Mouse (Mus musculus) cerebellum, postnatal 14 days (tissue): ENCODE measurements at regions not wholly inside any gene's neighbourhood (a gene's known extent, or its start where the extent isn't known, plus 50 kb on each side); places are given as distances from the start of the nearest gene placed in this dataset.

ENCODE experiments used
- DNase-seq, 2 experiments: peaks; one replicate each; pipeline ENCODE4 v3.0.0; 2021; ENCODE audit warnings: mixed read lengths in 2 of 2

DNA sequence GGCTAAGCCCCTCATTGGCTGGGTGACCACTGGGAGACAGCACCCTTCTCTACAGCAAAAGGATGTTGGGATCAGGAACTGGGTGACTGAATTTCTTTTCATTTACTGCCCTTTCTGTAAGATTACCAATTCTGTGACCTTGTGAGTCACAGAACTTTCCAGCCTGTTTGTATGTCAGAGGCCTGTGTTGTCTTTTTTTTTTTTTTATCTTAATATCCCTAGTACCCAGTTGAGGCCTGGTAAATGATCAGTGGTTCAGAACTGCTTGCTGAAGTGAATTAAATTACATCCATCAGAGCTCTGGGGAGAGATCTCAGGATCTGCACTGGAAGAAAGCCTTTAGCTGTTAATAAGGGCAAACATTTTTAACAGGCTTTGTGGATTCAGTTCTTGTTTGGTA is 114.8 kb upstream of the Zfp648 start:
- no peak for DNase-seq

DNA sequence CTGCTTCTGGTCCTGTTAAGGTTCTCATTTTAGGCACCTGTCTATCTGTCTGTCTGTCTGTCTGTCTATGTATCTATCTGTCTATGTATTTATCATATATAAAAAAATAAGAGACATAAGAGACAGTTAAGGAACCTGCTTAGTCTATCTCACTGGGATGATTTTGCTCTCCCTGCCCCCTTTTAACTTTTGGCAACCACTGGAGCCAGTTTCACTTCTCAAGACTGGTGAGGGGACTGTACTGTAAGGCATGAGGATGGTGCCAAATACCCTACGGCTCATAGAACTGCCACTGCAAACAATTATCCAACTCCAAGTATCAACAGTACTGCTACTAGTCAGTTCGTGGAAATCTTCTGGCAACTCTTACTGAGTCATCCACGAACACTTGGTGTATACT is 111.2 kb upstream of the Zfp648 start:
- no peak for DNase-seq

DNA sequence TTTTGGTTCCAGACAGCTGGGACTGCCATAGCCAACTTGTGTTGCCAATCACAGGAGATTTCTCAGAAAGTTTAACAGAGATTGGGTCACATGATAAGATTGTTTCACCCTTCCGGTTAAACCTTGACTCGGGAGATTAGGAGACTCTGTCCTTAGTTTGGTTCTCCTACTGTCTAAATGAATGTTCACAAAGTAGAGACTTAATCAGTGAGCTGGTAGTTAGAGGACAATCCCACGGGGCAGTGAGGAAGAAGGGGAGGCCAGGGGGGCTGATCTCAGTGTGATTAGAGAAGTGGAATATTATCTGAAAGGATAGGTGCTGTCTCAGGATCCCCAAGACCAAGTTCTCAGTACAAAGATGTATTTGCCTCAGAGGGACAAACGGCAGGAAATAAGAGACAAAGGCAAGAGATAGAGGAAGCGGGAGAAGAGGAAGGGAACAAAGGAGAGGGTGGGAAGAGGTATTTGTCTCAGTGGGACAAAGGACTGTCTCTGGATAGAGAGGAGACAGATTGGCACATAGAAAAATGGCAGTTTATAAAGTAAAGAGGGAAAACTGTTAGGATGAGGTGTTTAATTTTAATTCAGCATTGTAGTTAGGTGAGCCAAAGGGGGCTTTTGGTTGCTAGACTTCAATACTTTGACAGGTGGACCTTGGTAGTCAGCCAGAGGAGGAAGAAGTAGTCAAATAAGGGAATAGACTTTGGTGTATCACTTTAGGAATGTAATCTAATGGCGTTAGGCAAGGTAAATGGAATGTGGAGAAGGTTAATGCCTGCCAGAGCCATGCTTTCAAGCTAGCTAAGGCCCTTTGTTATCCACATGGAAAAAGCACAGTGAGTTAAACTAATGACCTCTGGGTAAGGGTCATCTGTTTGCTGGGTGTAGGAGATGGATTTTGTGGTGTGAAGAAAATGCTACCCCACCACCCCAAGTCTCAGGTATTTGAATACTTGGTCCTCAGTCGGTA is 110.2 kb upstream of the Zfp648 start:
- no peak for DNase-seq

DNA sequence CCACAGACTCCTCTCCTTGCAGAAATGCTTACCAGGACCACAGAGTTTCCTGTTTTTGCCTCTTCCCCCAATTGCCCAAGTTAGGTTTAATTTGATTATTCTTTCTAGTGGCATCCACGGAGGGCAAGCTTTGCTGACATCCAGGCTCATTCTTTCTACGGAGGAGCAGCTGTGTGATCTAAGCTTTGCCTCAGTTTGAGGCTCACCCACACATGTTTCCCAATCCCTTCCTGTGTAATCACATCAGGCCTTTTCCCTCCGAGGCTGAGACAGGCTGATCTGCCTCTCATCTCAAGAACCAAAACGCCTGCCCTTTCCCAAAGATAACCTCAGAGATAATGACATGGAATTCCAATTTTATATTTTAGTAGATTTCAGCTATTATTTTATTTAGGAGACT is 107.4 kb upstream of the Zfp648 start:
- no peak for DNase-seq

DNA sequence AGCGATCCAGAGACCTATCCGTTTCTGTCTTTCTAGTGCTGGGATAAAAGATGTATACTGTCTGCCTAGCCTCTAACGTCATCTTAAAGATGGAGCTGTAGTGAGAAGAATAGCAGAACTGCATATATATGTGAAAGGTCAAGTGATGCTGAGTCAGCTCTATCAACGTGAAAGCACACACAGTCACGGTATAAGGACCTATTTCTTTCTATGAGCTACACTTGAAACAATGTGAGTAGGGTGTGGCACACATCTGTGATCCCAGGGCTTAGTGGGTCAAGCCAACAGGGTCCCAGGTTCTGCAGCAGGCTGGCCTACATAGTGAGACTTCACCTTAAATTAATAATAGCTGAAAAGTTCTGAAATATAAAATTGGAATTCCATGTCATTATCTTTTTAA is 106.6 kb upstream of the Zfp648 start:
- DNase-seq: no peak

DNA sequence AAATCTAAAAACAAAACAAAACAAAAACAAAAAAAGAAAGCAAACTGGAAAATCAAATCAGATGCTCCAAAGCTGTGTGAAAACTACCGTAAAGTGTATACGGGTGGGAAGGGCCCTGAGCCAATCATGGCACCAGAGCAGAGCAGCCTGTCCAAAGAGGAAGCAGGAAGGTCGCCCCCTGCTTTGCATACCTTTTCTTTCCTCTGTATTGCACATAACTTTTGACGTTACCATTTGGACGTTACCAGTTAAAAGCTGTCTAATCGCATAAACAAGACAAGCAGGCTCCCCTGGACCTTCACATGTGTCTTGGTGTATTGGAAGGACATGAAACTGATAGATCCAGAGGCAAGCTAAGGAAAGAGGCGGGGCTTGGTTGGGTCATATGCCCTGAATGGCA is 104.9 kb upstream of the Zfp648 start:
- no peak for DNase-seq

DNA sequence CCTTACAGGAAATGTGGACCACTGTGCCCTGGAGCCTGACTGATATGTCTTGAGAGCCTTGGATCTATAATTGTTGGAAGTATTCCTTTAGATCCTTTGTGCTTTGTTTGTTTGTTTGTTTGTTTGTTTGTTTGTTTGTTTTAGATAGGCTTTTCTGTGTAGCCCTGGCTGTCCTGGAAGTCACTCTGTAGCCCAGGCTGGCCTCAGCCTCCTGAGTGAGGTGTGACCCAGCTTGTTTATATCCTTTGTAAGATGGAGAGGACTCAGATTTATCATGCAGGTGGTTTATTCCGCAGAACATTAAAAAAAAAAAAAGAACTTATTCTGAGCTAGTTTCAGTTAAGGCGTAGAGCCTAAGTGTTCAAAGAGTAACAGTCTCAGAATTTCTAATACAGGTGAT is 104.1 kb upstream of the Zfp648 start:
- no peak for DNase-seq

DNA sequence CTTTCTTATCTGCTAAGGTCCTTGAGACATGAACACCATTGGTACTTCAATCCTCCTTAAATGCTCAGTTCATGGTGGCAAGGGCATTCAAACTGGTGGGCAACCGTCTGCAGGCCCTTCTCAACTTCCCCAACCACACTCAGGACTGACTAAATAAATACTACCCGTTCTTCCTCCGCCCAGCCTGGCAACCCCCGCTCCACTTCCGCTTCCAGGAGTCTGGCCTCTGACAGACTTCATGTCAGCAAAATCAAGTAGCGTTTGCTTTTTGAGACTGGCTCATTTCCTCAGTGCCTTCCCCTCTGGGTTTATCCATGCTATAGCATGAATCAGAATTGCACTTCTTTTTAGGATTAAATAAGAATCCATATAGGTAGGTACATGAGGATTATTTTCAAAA is 103.3 kb upstream of the Zfp648 start:
- no peak for DNase-seq

DNA sequence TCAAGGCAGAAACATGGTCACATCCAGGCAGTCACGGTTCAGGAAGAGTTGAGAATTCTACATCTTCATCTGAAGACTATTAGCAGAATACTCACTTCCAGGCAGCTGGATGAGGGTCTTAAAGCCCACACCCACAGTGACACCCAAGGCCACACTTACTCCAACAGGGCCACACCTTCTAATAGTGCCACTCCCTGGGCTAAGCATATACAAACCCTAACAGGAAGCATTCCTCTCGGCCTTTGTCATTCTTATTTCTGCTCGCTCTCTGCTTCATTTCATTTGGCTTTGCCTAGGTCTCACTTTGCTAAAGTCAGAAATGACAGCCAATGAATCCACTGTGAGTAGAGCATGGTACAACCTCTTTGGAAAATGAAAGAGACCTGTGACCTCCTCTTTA is 100.4 kb upstream of the Zfp648 start:
- no peak for DNase-seq

DNA sequence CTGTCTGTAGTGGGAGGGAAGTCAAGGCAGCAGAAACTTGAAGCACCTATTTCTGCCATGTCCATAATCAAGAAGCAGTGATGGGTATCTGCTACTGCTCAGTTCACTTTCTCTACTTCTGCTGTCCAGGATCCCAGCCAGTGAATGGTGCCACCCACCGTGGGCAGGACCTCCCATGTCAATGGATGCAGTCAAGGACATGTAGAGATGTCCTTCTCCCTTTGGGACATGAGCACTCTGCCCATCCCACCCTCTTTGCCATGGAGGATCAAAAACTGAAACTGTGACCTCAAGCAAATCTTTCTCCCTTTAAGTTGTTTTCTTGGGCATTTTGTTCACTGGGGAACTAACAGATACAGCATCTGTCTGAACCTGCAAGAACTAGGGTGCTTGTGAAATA is 99.6 kb upstream of the Zfp648 start:
- no peak for DNase-seq

DNA sequence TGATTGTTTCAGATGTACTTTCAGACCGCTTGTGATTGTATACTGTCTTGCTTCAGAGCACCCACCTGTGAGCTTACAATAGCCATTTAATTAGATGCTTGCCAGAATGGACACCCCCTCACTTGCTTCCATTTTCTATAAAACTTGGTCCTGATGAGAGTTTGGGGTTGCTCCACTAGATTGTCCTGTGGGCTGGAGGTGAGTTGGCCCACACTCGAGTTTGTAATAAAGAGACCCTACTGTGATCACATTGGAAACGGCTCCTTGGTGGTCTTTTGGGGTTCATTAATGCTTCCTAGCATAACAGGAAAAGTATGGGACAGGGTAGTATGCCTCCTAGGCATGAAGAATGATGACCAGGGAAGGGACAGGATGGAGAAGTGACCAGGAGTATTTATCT is 98.8 kb upstream of the Zfp648 start:
- DNase-seq: no peak

DNA sequence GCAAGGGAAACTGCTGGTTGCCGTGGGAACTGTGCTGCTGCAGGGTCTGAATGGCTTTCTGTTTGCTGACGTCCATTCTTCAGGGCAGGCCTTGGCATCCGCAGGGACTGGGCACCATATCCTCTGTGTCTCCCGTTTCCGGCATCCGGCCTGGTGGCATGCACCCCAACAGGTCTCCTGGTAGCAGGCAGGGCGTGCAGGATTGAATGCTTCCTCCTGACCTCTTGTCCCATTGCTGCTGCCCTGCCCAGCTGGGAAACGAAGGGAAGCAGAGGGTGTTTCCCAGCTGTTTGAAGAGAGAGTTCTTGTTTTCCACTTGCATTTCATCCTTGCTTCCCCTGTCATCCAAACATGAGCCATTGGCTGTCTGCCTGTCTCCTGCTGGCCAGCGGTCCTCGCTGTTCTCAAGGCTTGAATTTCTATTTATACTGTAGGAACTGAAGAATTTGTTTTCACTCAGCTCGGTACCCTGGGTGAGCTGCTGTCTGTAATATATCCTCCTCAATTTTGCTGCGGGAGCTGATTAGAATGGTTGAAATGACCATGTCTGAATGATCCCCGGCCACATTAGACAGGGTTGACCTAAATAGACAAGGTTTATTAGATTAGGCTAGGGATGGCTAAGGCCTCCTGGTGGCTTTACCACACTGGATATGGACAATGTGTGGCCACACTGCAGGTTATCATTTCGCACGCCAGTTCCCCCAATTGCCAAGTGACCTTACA is 98.0 kb upstream of the Zfp648 start:
- DNase-seq: peak; percentile 70 to 72

DNA sequence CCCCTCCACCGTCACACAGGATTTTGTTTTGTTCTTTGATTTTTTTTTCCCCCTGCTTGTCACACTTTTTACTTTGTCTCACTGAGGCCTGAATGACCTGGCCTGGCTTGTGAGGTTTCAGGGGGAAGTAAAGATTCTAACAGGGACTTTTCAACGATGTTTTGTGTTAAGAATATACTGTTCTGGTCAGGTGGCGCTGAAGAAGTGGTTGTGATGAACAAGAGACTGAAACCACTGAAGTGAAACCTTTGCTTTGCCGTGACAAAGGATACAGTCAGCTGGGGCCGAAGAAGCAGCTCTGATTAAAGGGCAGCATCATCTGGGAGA is 97.4 kb upstream of the Zfp648 start:
- DNase-seq: no peak

DNA sequence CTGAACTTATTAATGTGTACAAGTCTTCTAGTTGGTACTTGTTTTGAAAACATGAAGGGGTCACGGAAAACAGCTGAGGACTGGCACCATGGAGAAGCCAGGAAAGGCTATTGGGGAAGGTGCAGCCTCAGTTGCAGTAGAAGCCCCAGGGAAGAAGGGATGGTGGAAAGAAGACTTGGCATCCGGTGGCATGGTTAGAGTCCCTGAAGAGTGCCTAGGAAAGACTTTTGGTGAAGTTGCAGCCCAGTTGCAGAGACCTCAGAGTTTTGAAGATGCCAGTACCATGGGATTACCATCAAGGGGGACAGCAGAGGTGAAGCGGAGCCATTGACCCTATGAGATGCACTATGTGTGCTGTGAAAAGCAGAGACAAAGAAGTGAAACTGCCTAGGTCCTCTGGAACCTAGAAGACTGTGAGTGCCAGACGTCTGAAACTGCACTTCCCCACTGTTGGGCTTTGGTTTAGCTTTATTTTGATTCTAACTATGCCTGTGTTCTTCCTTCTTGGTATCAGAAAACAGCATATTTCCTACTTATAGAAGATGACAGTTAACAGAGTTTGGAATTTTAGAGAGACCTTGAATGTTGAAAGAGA is 96.9 kb upstream of the Zfp648 start:
- no peak for DNase-seq

DNA sequence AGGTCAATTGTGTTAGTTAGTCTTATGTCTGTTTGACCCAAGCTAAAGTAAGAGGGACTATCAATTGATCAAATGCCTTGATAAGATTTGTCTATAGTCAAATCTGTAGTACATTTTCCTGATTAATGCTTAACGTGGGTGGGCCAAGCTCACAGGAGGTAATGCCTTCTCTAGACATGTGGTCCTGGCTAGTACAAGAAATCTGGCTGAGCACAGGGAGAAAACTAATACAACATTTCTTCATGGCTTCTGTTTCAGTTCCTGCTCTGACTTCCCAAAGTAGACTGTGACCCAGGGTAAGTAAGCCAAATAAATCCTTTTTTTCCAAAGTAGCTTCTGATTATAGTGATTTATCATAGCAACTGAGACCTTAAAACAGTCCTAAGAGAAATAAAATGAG is 96.2 kb upstream of the Zfp648 start:
- no peak for DNase-seq

DNA sequence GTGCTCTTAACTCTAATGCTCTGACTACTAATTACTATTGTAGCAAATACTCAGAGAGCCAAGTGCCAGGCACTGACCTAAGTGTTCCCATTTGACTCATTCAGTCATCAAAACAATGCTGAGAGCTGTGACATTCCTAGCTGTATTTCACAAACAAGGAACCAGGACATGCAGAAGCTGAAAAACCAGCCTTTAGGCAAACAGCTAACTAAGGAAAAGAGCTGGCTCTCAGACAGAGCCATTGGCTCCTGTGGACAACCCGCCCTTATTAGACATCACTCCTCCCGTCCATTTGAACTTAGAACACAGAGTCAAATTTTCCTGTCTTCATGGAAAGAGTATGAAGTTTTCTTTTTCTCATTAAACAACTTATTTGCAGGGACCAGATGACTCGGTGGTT is 88.5 kb upstream of the Zfp648 start:
- no peak for DNase-seq

DNA sequence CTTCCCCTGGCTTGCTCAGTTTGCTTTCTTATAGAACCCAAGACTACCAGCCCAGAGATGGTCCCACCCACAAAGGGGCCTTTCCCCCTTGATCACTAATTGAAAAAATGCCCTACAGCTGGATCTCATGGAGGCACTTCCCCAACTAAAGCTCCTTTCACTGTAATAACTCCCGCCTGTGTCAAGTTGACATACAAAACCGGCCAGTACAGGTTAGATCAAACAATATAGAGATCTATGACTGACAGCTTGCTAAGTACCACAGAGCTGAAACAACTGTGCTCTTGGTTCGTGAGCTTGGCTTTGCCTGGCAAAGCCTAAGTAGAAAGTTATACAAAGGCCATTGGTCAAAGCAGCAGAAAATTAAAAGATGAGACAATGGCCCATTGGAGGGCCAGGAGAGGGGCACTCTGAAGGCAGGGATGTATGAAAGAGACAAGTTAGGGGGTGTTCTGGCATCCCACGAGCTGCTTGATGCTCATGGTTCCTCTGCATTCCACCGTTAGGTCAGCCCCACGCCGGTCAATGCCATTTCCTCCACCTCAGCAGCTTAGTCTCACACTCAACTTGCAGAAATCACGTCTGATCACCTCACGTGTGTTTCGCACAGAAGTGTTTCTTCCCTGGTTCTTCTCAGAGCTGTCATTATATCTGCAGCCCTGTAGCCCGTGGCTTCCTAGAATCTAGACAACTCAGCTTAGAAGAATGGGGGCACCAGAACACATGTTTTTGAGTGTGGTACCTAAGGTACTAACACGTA is 87.5 kb upstream of the Zfp648 start:
- DNase-seq: no peak

DNA sequence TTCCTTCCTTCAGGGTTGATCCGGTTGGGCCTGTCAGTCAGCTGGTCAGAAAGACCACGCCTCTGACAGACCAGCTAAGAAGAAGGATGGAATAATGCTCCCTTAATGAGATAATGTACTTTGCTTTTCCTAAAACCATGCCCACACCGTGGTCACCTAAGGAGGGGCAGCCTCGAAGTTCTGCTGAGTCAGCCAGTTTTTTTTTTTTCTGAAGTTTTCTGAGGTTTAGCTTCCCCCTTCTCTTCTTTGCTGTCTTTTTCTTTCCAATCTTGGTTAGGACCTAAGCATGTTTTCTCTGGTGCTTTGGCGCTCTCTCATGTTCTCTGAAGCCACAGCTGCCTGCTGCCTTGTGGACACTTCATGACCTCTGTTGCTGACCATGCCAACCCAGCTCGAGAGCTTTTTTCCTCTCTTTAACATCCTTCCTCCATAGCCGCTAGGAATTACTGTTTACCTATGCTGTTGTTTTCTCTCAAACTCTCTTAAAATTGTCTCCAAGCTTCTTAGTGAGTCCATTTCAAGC is 84.7 kb upstream of the Zfp648 start:
- no peak for DNase-seq

DNA sequence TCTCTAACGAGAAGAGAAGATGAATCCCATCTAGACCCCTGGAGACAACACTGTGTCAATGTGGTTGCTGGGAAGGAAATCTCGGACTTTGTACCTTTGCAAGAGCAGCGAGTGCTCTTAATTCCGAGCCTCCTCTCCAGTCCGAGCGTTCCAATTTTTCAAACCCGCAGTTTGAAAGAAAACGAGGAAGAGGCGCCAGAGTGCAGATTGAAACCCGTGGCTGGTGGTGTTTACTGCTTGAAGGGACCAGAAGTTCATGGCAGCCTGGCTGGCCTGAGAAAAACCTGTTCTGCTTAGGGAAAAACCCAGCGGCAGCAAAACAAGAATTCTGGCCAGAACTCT is 83.7 kb upstream of the Zfp648 start:
- peak; percentile 20 to 37 for DNase-seq

DNA sequence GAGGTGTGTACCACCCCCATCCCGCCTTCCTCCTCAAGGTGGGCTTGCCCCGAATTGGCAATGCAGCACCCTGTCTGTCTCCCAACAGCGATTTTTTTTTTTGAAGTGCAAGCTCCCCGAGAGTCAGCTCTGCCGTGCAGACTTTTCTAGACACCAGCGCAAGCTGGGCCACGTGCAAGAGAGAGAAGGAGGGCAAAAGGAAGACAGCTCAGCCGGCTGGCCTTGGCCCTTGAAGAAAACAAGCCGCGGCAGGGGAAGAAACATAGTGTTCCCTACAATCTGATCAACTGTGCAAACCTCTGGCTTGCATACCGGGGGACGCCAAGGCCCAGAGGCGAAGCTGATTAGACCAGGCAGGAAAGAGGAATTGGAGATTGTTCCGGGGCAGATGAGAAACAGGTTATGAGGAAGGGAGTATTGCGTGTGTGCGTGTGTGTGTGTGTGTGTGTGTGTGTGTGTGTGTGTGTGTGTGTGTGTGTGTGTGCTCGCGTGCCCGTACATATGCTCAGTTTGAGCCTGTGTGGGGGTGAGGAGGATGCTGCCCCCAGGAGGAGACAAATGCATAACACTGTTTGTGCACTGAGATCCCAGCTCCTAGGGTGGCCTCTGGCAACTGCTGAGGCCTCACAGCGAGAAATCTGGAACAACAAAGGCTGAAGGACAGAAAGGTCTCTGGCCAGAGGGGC is 83.2 kb upstream of the Zfp648 start:
- peak; percentile 35 for DNase-seq

DNA sequence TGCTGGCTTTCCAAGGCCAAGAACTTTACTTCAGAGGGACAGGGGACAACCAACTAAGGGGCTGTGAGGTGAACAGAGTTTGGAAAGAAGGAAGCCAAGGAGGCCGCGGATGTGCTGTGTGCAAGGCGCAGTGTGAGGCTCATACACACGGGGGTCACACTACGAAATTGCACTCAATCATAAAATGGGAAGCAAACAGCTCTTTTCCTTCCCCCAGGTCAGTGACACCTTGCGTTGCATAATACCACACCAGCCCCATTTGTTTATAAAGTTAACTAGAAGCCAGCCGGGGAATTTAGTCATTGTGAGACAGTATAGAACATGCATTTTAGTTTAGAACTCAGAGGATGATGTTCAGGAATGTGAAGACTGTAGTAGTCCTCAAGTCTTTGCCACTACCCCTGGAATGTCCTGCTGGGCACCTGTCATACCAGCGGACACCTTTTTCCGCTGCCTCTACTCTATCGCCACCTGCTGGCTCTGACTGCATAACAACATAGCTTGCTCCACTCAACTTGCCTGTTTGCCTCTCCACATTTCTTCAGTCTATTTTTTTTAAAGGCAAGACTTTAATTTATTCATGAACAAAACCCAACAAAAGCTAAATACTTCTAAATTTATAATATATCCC is 82.5 kb upstream of the Zfp648 start:
- peak; percentile 87 to 92 for DNase-seq

DNA sequence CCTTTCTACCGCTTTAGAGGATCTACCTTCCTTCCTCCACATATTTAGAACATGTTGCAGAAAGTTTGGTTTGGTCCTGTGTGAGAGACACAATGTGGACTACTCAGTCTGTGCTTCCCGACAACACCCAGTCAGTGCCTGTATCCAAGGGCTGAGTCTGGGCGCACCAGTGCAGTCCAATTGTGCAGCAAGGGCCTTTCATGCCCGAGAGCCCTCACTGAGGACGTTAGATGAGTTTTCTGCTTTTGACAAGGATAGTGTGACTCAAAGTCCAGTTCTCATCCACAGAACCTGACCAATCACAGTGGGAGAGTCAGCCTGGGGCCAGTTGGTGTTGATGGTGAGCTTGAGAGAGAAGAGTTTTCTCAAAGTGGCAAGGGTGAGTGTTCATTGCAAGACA is 81.4 kb upstream of the Zfp648 start:
- DNase-seq: no peak
